Mouse (Mus musculus) midbrain, postnatal 0 days (tissue): ENCODE measurements around the gene B4galnt3. TPM values are rescaled to one million over a fixed set of nuclear protein-coding genes. Genes with fewer than 3 reads are reported as not detected.

Experiments used
- ATAC-seq: fragments of 200-750 bp; cut with Nextera tagmentation; 2 replicates; pipeline ENCODE4 v1.8.0; 2017; ENCODE audit warnings: moderate number of reproducible peaks, mild to moderate bottlenecking, moderate TSS enrichment, moderate library complexity; ENCODE audit not compliant: low FRiP score
- DNase-seq: peaks from one replicate; pipeline ENCODE4 v3.0.0-alpha.2; 2015; ENCODE audit warnings: low spot score
- H3K27ac ChIP-seq: fragments of 300-500 bp; sonication (generic); 2 replicates; pipeline ENCODE4 v1.5.1; 2014; ENCODE audit warnings: low read depth, mild to moderate bottlenecking, low read length, mixed read lengths
- H3K27me3 ChIP-seq: fragments of 300-500 bp; sonication (generic); 2 replicates; pipeline ENCODE4 v1.6.1; 2014; ENCODE audit warnings: low read length, control low read depth, mixed read lengths; ENCODE audit not compliant: insufficient read depth
- H3K36me3 ChIP-seq: fragments of 300-500 bp; sonication (generic); 2 replicates; pipeline ENCODE4 v1.6.1; 2014; ENCODE audit warnings: low read length, control low read depth, mixed read lengths; ENCODE audit not compliant: insufficient read depth
- H3K4me1 ChIP-seq: fragments of 300-500 bp; sonication (generic); 2 replicates; pipeline ENCODE4 v1.6.1; 2014; ENCODE audit warnings: mild to moderate bottlenecking, control low read depth, antibody characterized with exemption, low read length, mixed read lengths; ENCODE audit not compliant: insufficient read depth
- H3K4me2 ChIP-seq: fragments of 300-500 bp; sonication (generic); 2 replicates; pipeline ENCODE4 v1.6.1; 2014; ENCODE audit warnings: low read depth, mild to moderate bottlenecking, low read length, mixed read lengths; ENCODE audit not compliant: poor library complexity, severe bottlenecking
- H3K4me3 ChIP-seq: fragments of 300-500 bp; sonication (generic); 2 replicates; pipeline ENCODE4 v1.5.1; 2014; ENCODE audit warnings: low read depth, mild to moderate bottlenecking, low read length, moderate library complexity
- H3K9ac ChIP-seq: fragments of 300-500 bp; sonication (generic); replicated peaks from 2 replicates; pipeline ENCODE4 v1.6.1; 2014; ENCODE audit warnings: mild to moderate bottlenecking, low read length, moderate library complexity, mixed read lengths; ENCODE audit not compliant: poor library complexity, severe bottlenecking
- H3K9me3 ChIP-seq: fragments of 300-500 bp; sonication (generic); 2 replicates; pipeline ENCODE4 v1.6.1; 2016; ENCODE audit warnings: low read length, control low read depth
- CTCF ChIP-seq: IDR thresholded peaks from 2 replicates; pipeline ENCODE4 v1.5.1; 2016; ENCODE audit warnings: antibody characterized with exemption, mild to moderate bottlenecking
- WGBS: fragments of 180-500 bp; shearing (Covaris S2); extraction: QIAGEN DNeasy Blood & Tissue Kit; methylation state at CpG from one replicate; pipeline ENCODE4 v1.1.7; 2014; 5-methylcytosine and 5-hydroxymethylcytosine counted together
- polyA plus RNA-seq: library from polyadenylated mRNA; unstranded; fragments of >200 nt; fragmentation: Nextera tagmentation; extraction: Ambion mirVana; gene quantifications from 2 replicates; pipeline ENCODE4 v1.2.1, GENCODE M21; 2015
- total RNA-seq: library from RNA; depleted of rRNA; stranded (reverse); fragments of >200 nt; gene quantifications from 2 replicates; pipeline ENCODE4 v1.2.3, GENCODE M21; 2014; rRNA removed

B4galnt3 gene
- total RNA-seq (0.61 and 0.82 TPM in 2 replicates), polyA plus RNA-seq (0.06 and 0.16 TPM in 2 replicates)

GRCm38 (mm10) chr6:120294056-120294784, at the start of gene B4galnt3, which contains the start of gene D330020A13Rik:
B4galnt3 (minus strand) TSS chr6:120294559.
D330020A13Rik (plus strand) TSS chr6:120294364.
- ATAC-seq (peak; percentile 66), DNase-seq (peak; percentile 19)
- no peak for TF ChIP-seq CTCF
- H3K27ac ChIP-seq: no peak within 1 kb of the TSS
- peak within 1 kb of the TSS; percentile 51 for H3K9ac ChIP-seq
- no peaks in the 10 kb centered on the region for H3K4me1 ChIP-seq
- no peaks in the 10 kb centered on the region for H3K9me3 ChIP-seq
- H3K4me3 ChIP-seq: peak within 1 kb of the TSS; percentile 67
- under 1% methylated on average over 70 of the region's 79 CpGs for WGBS
- H3K4me2 ChIP-seq: peak within 1 kb of the TSS; percentile 95
- H3K36me3 ChIP-seq: no peaks in the 10 kb centered on the region
- peaks cover 6% of the 10 kb centered on the region; the same call in 1 of the 2 replicates for H3K27me3 ChIP-seq

- H3K27ac ChIP-seq: no peak overlapping the region
- no peak for TF ChIP-seq CTCF
- ATAC-seq: no peak
- no peak for DNase-seq
- H3K4me3 ChIP-seq: no peak overlapping the region
- H3K9me3 ChIP-seq: no peaks in the 10 kb centered on the region
- 0 out of 2 replicates have a peak, but pooled peaks cover 2% of the 10 kb centered on the region for H3K36me3 ChIP-seq
- no peaks in the 10 kb centered on the region for H3K27me3 ChIP-seq
- H3K4me2 ChIP-seq: no peak overlapping the region
- H3K9ac ChIP-seq: no peak overlapping the region
- H3K4me1 ChIP-seq: no peaks in the 10 kb centered on the region
- 51% methylated on average over 1 of the region's 1 CpGs for WGBS
Measured at GRCm38 (mm10) chr6:120343992-120344391, 49.6 kb upstream of the B4galnt3 start.

GRCm38 (mm10) chr6:120332351-120332750, 38.0 kb upstream of the B4galnt3 start:
- no peak overlapping the region for H3K9ac ChIP-seq
- no peaks in the 10 kb centered on the region for H3K4me1 ChIP-seq
- ATAC-seq: no peak
- TF ChIP-seq CTCF: peak; percentile 67
- H3K4me3 ChIP-seq: no peak overlapping the region
- no peaks in the 10 kb centered on the region for H3K27me3 ChIP-seq
- WGBS: 82% methylated on average over 2 of the region's 2 CpGs
- peaks cover 17% of the 10 kb centered on the region for H3K36me3 ChIP-seq
- H3K4me2 ChIP-seq: no peak overlapping the region
- DNase-seq: no peak
- no peaks in the 10 kb centered on the region for H3K9me3 ChIP-seq
- no peak overlapping the region for H3K27ac ChIP-seq

GRCm38 (mm10) chr6:120324295-120324927, 30.1 kb upstream of the B4galnt3 start:
- Histone ChIP-seq H3K4me2 (no peak overlapping the region), H3K4me3 (no peak overlapping the region), H3K4me1 (no peaks in the 10 kb centered on the region), H3K9me3 (no peaks in the 10 kb centered on the region), H3K27ac (no peak overlapping the region), H3K9ac (no peak overlapping the region), H3K27me3 (no peaks in the 10 kb centered on the region), H3K36me3 (peaks cover 11% of the 10 kb centered on the region; the same call in 1 of the 2 replicates)
- 34% methylated on average over 6 of the region's 6 CpGs for WGBS
- TF ChIP-seq CTCF: peak; percentile 97
- peak; percentile 91 for DNase-seq
- no peak for ATAC-seq

- ATAC-seq: no peak
- Histone ChIP-seq H3K36me3 (no peaks in the 10 kb centered on the region), H3K4me2 (no peak overlapping the region), H3K9ac (no peak overlapping the region), H3K4me3 (no peak overlapping the region), H3K27ac (no peak overlapping the region), H3K4me1 (no peaks in the 10 kb centered on the region), H3K9me3 (no peaks in the 10 kb centered on the region), H3K27me3 (no peaks in the 10 kb centered on the region)
- no peak for DNase-seq
- no peak for TF ChIP-seq CTCF
- 54% methylated on average over 2 of the region's 2 CpGs for WGBS
Measured at GRCm38 (mm10) chr6:120320369-120320768, 26.0 kb upstream of the B4galnt3 start.

GRCm38 (mm10) chr6:120319129-120319528, 24.8 kb upstream of the B4galnt3 start:
- Histone ChIP-seq H3K4me2 (no peak overlapping the region), H3K27me3 (no peaks in the 10 kb centered on the region), H3K27ac (no peak overlapping the region), H3K4me1 (no peaks in the 10 kb centered on the region), H3K4me3 (no peak overlapping the region), H3K9ac (no peak overlapping the region), H3K36me3 (no peaks in the 10 kb centered on the region), H3K9me3 (no peaks in the 10 kb centered on the region)
- ATAC-seq (no peak), DNase-seq (no peak)
- 92% methylated on average over 9 of the region's 9 CpGs for WGBS
- no peak for TF ChIP-seq CTCF
